Mouse (Mus musculus) left cerebral cortex, postnatal 10 days (tissue): ENCODE data around the gene Gm21721. TPM values are rescaled to one million over a fixed set of nuclear protein-coding genes. Genes with fewer than 3 reads are reported as not detected.
"Not testable (repeated sequence)": the region's sequence is repeated elsewhere in the genome, so short reads cannot be mapped to it uniquely, and the experiment has no call there.

Experiments used
- DNase-seq, 2 experiments: peaks; one replicate each; pipeline ENCODE4 v3.0.0; 2021 to 2022; ENCODE audit warnings: low spot score in 2 of 2, mixed read lengths in 1 of 2; ENCODE audit errors: extremely low spot score in 1 of 2
- intact Hi-C: fragments of 180-260 bp; cut with DNase I; formaldehyde crosslinking; loops from one replicate; pipeline ENCODE4 v1.15.1; 2025
- total RNA-seq, 2 experiments: library from RNA; stranded (reverse); gene quantifications; 2 replicates each; pipeline ENCODE4 v1.2.3; 2021

Gm21721 gene
- not detected for total RNA-seq

- DNase-seq, intact Hi-C loops: not testable (repeated sequence)
Observed at GRCm38 (mm10) chrY:9202090-9202489, at the start of gene Gm21721. Gene Gm21721, minus strand, starts transcription at chrY:9202190.

Other genes starting within 250 kb of the Gm21721 start
- not detected for gene Gm21292, start 68.3 kb downstream of the Gm21721 start, total RNA-seq
- not detected for gene Gm21812, start 145.0 kb upstream of the Gm21721 start, total RNA-seq
- not detected for gene Gm21874, start 214.0 kb upstream of the Gm21721 start, total RNA-seq